Mouse (Mus musculus): ENCODE measurements around the gene Pskh1.
A peak's percentile ranks its signal among the peaks of the same experiment; 100 is the strongest.

The Pskh1 gene

GRCm38 (mm10) chr8:105893339-105893738 lies 6.9 kb upstream of the Pskh1 start, which contains the start of gene Nrn1l:
TSS of gene Nrn1l (plus strand) at chr8:105893567.
- DNase-seq, result peak; percentile 63

- DNase-seq, result no peak
These were observed 2.3 kb upstream of the Pskh1 start for GRCm38 (mm10) chr8:105897801-105898480.

- no peak for DNase-seq
These were observed 838 bp downstream of the Pskh1 start for GRCm38 (mm10) chr8:105900941-105901616.

- no peak for DNase-seq
These were observed 19.1 kb downstream of the Pskh1 start for GRCm38 (mm10) chr8:105919390-105919789.

- DNase-seq, result no peak
These were observed 24.9 kb downstream of the Pskh1 start for GRCm38 (mm10) chr8:105925123-105925522.

GRCm38 (mm10) chr8:105930602-105931001 lies 30.4 kb downstream of the Pskh1 start:
- peak; percentile 84 for DNase-seq

GRCm38 (mm10) chr8:105931271-105931670 lies 31.0 kb downstream of the Pskh1 start:
- no peak for DNase-seq

GRCm38 (mm10) chr8:105932525-105932924 lies 32.3 kb downstream of the Pskh1 start:
- DNase-seq, result no peak

- no peak for DNase-seq
These were observed 33.5 kb downstream of the Pskh1 start, which contains the start of gene Ctrl for GRCm38 (mm10) chr8:105933762-105934161. TSS of gene Ctrl (minus strand) at chr8:105933862.

- no peak for DNase-seq
These were observed 34.9 kb downstream of the Pskh1 start for GRCm38 (mm10) chr8:105935105-105935504.

- DNase-seq, result no peak
These were observed 35.8 kb downstream of the Pskh1 start for GRCm38 (mm10) chr8:105935863-105936603.

GRCm38 (mm10) chr8:105936866-105937475 lies 36.7 kb downstream of the Pskh1 start:
- DNase-seq, result peak; percentile 91

GRCm38 (mm10) chr8:105937496-105938305 lies 37.5 kb downstream of the Pskh1 start:
- DNase-seq, result peak; percentile 67

GRCm38 (mm10) chr8:105938306-105938669 lies 38.0 kb downstream of the Pskh1 start, which contains the start of gene Psmb10:
TSS of gene Psmb10 (minus strand) at chr8:105938444.
- no peak for DNase-seq

- no peak for DNase-seq
These were observed 41.8 kb downstream of the Pskh1 start for GRCm38 (mm10) chr8:105942026-105942425.

- no peak for DNase-seq
These were observed 42.3 kb downstream of the Pskh1 start for GRCm38 (mm10) chr8:105942542-105942941.

GRCm38 (mm10) chr8:105943321-105943739 lies 43.1 kb downstream of the Pskh1 start, which contains the start of gene Lcat:
TSS of gene Lcat (minus strand) at chr8:105943382.
- DNase-seq, result no peak

GRCm38 (mm10) chr8:105949350-105949749 lies 49.1 kb downstream of the Pskh1 start:
- DNase-seq, result no peak

GRCm38 (mm10) chr8:105951057-105951659 lies 50.9 kb downstream of the Pskh1 start:
- DNase-seq, result peak; percentile 38

- DNase-seq, result no peak
These were observed 56.3 kb downstream of the Pskh1 start for GRCm38 (mm10) chr8:105956556-105956955.

- peak; percentile 49 for DNase-seq
These were observed 57.6 kb downstream of the Pskh1 start for GRCm38 (mm10) chr8:105957813-105958212.

- DNase-seq, result peak; percentile 85
These were observed 59.1 kb downstream of the Pskh1 start for GRCm38 (mm10) chr8:105959350-105959749.
